Mouse (Mus musculus): ENCODE measurements at regions not wholly inside any gene's neighbourhood (a gene's known extent, or its start where the extent isn't known, plus 50 kb on each side); places are given as distances from the start of the nearest gene placed in this dataset.

- H3K4me1 ChIP-seq (ENCODE audit: control insufficient read depth in 1 of 2, insufficient read depth in 2 of 2): no peaks in the 10 kb centered on the region
- H3K79me2 ChIP-seq (replicated peaks; ENCODE audit: control insufficient read depth, extremely low read depth, insufficient read depth, poor library complexity, severe bottlenecking): no peaks in the 10 kb centered on the region
- H3K9me3 ChIP-seq (replicated peaks; ENCODE audit: low read length): no peaks in the 10 kb centered on the region
- no peak overlapping the region for H3K9ac ChIP-seq (ENCODE audit: insufficient read depth, low read depth)
- no peaks in the 10 kb centered on the region for H3K27me3 ChIP-seq (replicated peaks)
- TF ChIP-seq TCF12 (IDR thresholded peaks at IDR 0.05; ENCODE audit: low read depth, low read length): no peak
- no peak for TF ChIP-seq TBP (conservative IDR thresholded peaks at IDR 0.05; ENCODE audit: low read depth, low read length)
- no peak for TF ChIP-seq RCOR1 (conservative IDR thresholded peaks at IDR 0.05; ENCODE audit: low read depth, low read length)
- dilution Hi-C loops (cut with MboI; ENCODE audit: extremely low pct_ligation_motif_present, extremely low pct_unique_long_range_greater_than_20kb, low sequenced_read_pairs) (no loop called here), in situ Hi-C loops (cut with MboI; ENCODE audit: low pct_ligation_motif_present, low pct_unique_long_range_greater_than_20kb, low sequenced_read_pairs) (no loop called here)
- H3K4me3 ChIP-seq (replicated peaks in 1 of 3; ENCODE audit: low read depth in 2 of 3, low read length in 2 of 3, poor library complexity in 1 of 3): no peak overlapping the region
- no peaks in the 10 kb centered on the region for H3K36me3 ChIP-seq (replicated peaks in 1 of 2; ENCODE audit: control insufficient read depth in 1 of 2, insufficient read depth in 1 of 2, low read length in 1 of 2)
- H3K27ac ChIP-seq (ENCODE audit: insufficient read depth, low read depth): no peak overlapping the region
- H3K4me2 ChIP-seq (ENCODE audit: insufficient read depth, low read depth, poor library complexity, severe bottlenecking): no peak overlapping the region
- no peak for DNase-seq (ENCODE audit: extremely low read depth)
Measured at GRCm38 (mm10) chr5:97166128-97166883, 54.9 kb upstream of the Paqr3 start.
